18 mouse cellular contexts compared by ENCODE assay signal in the genomic region with DNA sequence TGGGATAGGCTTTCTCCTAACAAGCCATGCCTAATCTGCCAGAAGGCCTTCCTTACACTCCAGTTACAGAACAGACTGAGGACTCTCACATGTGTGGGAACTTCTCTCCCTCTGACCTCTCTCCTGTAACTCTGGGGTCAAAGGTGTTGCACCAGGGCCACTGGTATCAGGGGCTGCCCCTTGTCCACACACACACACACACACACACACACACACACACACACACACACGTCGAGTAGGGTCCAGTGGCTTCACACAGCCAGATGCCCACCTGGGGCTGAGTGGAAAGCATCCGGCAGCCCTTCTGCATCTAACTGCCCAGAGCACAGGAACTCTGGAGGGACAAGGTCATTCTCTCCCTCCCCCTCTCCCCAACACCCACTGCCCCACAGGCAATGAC.
"Had no signal": no experiment of that assay in that cellular context is flagged by ENCODE, and none has a peak within 500 bp of the region (broad histone marks: within the 10 kb centered on the region; RNA-seq: fewer than 3 reads in every experiment).

No protein-coding gene starts in this region.

- H3K4me2 ChIP-seq: liver, embryonic 12.5 days; lung, embryonic 14.5 days; midbrain, embryonic 12.5 days; neural tube, embryonic 13.5 days; neural tube, embryonic 15.5 days had no signal

- ATAC-seq: liver, embryonic 12.5 days; midbrain, embryonic 16.5 days had no signal

- H3K36me3 ChIP-seq: liver, embryonic 12.5 days; midbrain, embryonic 12.5 days; neural tube, embryonic 13.5 days; neural tube, embryonic 15.5 days had no signal

- H3K27me3 ChIP-seq: liver, embryonic 12.5 days; midbrain, embryonic 12.5 days; neural tube, embryonic 13.5 days; neural tube, embryonic 15.5 days had no signal

- H3K9me3 ChIP-seq: liver, embryonic 12.5 days; midbrain, embryonic 12.5 days; neural tube, embryonic 13.5 days; neural tube, embryonic 15.5 days had no signal

- H3K4me3 ChIP-seq: liver, embryonic 12.5 days; midbrain, embryonic 12.5 days; myocyte; neural tube, embryonic 13.5 days; neural tube, embryonic 15.5 days had no signal

- H3K4me1 ChIP-seq: liver, embryonic 12.5 days; midbrain, embryonic 12.5 days; neural tube, embryonic 13.5 days; neural tube, embryonic 15.5 days had no signal

- H3K9ac ChIP-seq: liver, embryonic 12.5 days; liver, embryonic 14.5 days; lung, embryonic 14.5 days; midbrain, embryonic 12.5 days; neural tube, embryonic 13.5 days; neural tube, embryonic 15.5 days had no signal

- H3K27ac ChIP-seq: liver, embryonic 12.5 days; liver, embryonic 14.5 days; midbrain, embryonic 12.5 days; neural tube, embryonic 13.5 days; neural tube, embryonic 15.5 days had no signal

- DNase-seq: lung, adult 18-20 months; lung, embryonic 14.5 days; lung, postnatal 10 days; lung, postnatal 4 days; right cerebral cortex, adult 18-20 months; right cerebral cortex, postnatal 25 days; right cerebral cortex, postnatal 4 days; spleen, adult 18-20 months; thymus, adult 18-20 months; thymus, postnatal 14 days; thymus, postnatal 36 days had no signal
